Mouse (Mus musculus) frontal cortex, adult 2 months (tissue): Measurements from ENCODE around the gene Fam149b. TPM values are rescaled to one million over a fixed set of nuclear protein-coding genes. Genes with fewer than 3 reads are reported as not detected.

ENCODE experiments used
- DNase-seq, 2 experiments: peaks; one replicate each; pipeline ENCODE4 v3.0.0; 2022; ENCODE audit warnings: low spot score in 1 of 2; ENCODE audit errors: extremely low spot score in 1 of 2
- polyA plus RNA-seq: library from polyadenylated mRNA; depleted of rRNA; stranded (reverse); fragments of >200 nt; gene quantifications from 2 replicates; pipeline ENCODE4 v1.2.3, GENCODE M21; 2012; rRNA removed

Fam149b gene
- polyA plus RNA-seq, 1 experiment = 58.7 TPM

DNA sequence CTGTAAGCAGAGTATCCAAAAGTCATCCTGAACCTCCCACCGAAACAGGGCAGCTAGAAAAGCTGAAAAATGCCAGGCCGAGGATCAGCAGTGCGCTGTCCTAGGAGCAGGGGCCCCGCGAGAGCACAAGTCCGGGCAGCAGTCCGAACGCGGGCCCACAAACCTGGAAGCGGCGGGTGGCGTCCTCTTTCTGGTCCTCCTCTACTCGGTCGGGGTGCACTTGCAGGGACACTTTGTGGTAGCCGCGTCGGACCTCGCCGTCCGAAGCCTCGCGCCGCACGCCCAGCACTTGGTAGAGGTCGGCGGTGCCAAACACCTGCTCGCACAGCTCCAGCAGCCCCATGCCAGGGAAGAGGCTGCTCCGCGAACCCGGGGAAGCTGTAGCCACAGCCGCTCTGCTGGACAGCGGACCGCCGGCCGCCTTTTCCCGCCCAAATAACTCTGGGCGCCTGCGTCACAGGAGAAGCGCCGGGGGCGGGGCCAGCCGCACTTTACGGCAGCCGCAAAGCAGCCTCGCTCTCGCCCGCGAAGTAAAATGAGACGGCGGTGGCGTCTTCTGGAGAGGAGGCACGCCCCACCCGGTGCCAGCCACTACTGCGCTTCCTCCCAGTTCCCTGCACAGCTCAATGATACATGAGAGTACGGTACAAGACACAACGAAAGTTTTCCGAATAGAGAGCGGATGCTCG lies 40.6 kb downstream of the Fam149b start, which contains the start of gene Dnajc9:
TSS of gene Dnajc9 (minus strand) at position 470 of the 689 bp plus-strand sequence.
- DNase-seq = peak; percentile 85 to 96

GRCm38 (mm10) chr14:20389446-20390079 lies 41.6 kb downstream of the Fam149b start:
- DNase-seq = no peak

GRCm38 (mm10) chr14:20392326-20392725 lies 44.4 kb downstream of the Fam149b start:
- DNase-seq = no peak

GRCm38 (mm10) chr14:20393205-20393913 lies 45.4 kb downstream of the Fam149b start, which contains the start of gene Mrps16:
Gene Mrps16 (minus strand): TSS chr14:20393634.
- peak; percentile 89 to 95 for DNase-seq

GRCm38 (mm10) chr14:20397220-20397619 lies 49.3 kb downstream of the Fam149b start:
- DNase-seq = no peak

DNA sequence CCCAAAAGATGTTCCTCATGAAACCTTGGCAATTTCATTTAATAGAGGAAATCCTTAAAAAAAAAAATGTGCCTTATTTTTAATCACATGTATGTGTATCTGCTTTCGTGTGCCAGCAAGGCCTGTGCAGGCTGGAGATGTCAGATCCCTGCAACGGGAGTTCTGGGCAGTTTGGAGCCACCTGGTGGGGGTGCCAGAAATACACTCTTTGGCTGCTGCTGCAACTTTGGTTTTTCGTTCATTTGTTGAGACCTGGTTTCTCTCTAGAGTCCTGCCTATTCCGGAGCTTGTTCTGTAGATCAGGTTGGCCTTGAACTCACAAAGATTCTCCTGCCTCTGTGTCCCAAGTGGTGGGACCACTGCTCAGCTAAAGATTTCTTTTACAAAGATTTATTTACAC lies 50.9 kb downstream of the Fam149b start:
- DNase-seq = peak in 1 of 2 experiments; percentile 43

DNA sequence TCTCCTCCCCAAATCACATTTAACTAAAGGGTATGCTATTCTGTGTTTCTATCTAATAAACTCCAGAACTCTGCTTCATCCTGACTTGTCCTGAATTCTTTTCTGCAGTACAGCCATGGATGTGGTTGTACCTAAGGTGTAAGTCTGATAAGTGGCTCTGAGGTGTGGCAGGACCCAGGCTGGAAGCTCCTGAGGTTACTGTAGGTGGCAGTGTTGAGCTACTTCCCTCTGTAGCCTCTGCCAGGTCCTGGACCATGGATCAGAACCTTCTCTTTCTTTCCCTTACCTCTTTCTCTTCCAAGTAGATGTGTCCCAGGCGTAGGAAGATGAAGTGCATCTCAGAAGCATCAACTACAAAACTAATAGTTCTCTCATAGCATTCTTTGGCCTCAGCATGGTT lies 52.1 kb downstream of the Fam149b start:
- DNase-seq = peak in 1 of 2 experiments; percentile 66

DNA sequence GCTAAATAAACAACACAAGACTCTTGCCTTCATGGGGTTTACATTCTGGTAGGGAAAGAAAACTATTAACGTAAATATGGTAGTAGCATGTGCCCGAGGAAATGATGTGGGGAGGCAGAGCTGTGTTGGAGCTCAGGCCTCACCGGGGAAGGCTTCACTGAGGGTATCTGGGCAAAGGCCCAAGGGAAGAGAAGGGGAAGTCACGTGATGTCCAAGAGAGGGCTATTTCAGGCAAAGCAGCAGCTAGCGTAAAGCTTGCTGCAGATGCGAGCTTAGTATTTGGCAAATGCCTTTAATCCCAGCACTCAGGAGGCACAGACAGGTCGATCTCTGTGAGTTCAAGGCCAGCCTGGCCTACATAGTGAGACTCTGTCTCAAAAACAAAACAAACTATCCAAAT lies 74.3 kb downstream of the Fam149b start:
- DNase-seq = no peak

DNA sequence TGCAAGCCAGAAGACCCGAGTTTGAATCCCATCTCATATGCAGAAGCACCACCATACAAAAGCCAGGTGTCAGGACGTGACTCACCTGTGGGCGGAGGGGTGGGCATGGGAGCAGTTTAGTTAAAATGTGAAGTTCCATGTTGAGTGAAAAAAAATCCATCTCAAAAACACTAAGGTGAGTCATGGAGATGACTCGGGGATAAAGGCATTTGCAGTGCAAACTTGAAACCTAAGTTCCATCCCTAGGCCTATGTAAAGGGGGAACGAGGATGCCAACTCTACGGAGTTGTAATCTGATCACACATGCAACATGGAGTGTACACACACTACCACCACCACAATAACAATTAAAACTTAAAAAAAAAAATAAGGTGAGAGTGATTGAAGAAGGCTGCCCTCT lies 75.1 kb downstream of the Fam149b start:
- no peak for DNase-seq

- no peak for DNase-seq
Observed at GRCm38 (mm10) chr14:20428593-20428992, 80.6 kb downstream of the Fam149b start.

DNA sequence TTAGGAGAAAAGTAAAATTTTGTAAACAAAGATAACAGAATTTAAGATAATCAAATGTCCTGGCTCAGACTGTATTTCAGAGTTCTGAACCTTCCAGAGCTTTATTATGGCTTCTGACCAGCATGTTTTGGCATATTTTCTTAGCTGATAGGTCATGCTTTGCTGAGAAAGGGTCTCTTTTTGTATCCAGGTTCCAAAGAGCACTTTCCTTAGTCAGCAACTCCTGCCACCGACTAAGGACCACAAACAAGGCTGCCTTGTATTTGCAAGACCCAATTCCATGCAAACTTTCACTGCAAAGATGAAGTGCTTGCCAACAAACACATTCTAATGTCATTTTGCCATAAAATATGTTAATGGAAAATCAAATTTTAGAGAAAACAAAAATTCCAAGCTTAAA lies 81.9 kb downstream of the Fam149b start:
- DNase-seq = no peak

GRCm38 (mm10) chr14:20431726-20432125 lies 83.8 kb downstream of the Fam149b start:
- no peak for DNase-seq

DNA sequence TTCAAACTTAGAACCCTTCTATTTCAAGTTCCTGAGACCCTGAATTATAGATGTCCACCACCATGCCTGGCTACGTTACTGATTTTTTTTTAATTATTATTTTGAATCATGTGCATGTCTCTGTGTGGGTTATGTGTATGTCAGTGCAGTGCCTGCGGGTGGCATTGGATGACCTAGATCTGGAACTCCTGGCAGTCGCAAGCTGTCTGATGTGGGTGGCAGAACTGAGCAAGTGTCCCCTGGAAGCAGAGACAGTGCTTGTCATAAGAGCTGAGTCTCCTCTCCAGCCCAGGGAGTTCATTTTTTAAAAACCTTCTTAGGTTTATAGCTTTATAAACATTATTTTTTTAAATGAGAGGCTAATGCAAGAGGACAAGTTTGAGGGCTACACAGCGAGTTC lies 84.5 kb downstream of the Fam149b start:
- DNase-seq = no peak

Other genes with a start within 250 kb of the Fam149b start
- 7.9 and 8.6 TPM in 2 replicates for gene Saysd1, start 209.6 kb upstream of the Fam149b start, polyA plus RNA-seq
- 0.80 and 0.86 TPM in 2 replicates for gene Kcnk5, start 166.4 kb upstream of the Fam149b start, polyA plus RNA-seq
- gene Kcnk16, start 79.0 kb upstream of the Fam149b start, polyA plus RNA-seq = not detected in 2 replicates
- gene Nudt13, start 53.5 kb upstream of the Fam149b start, polyA plus RNA-seq = 26.7 and 38.3 TPM in 2 replicates
- 30.9 and 31.3 TPM in 2 replicates for gene Ecd, start within 50 bp of the Fam149b start, polyA plus RNA-seq
- gene Dnajc9, start 40.7 kb downstream of the Fam149b start, polyA plus RNA-seq = 52.2 and 52.7 TPM in 2 replicates
- 39.6 and 40.3 TPM in 2 replicates for gene Mrps16, start 45.5 kb downstream of the Fam149b start, polyA plus RNA-seq
- 0.72 and 1.7 TPM in 2 replicates for gene Cfap70, start 104.1 kb downstream of the Fam149b start, polyA plus RNA-seq
- gene Anxa7, start 132.0 kb downstream of the Fam149b start, polyA plus RNA-seq = 72.6 TPM in 2 replicates
- gene Mss51, start 148.7 kb downstream of the Fam149b start, polyA plus RNA-seq = 0.36 and 0.62 TPM in 2 replicates
- gene Ppp3cb, start 198.4 kb downstream of the Fam149b start, polyA plus RNA-seq = 173 and 179 TPM in 2 replicates